Mouse (Mus musculus) ES-Bruce4 (cell line): ENCODE measurements at regions not wholly inside any gene's neighbourhood (a gene's known extent, or its start where the extent isn't known, plus 50 kb on each side); places are given as distances from the start of the nearest gene placed in this dataset.

ENCODE experiments used
- H3K27ac ChIP-seq: 2 replicates; pipeline ENCODE4 v1.5.1; 2012; ENCODE audit warnings: low read length, inconsistent platforms; ENCODE audit not compliant: insufficient read depth
- H3K27me3 ChIP-seq: 2 replicates; pipeline ENCODE4 v1.6.1; 2012; ENCODE audit warnings: mild to moderate bottlenecking, low read length, inconsistent platforms; ENCODE audit not compliant: control insufficient read depth, poor library complexity, insufficient read depth, severe bottlenecking
- H3K36me3 ChIP-seq: 2 replicates; pipeline ENCODE4 v1.6.1; 2012; ENCODE audit warnings: inconsistent platforms, mild to moderate bottlenecking, low read length, moderate library complexity; ENCODE audit not compliant: control insufficient read depth, poor library complexity, insufficient read depth, severe bottlenecking
- H3K4me1 ChIP-seq: one replicate; pipeline ENCODE4 v1.8.1; 2011; ENCODE audit warnings: low read length; ENCODE audit not compliant: control insufficient read depth, insufficient read depth
- H3K4me3 ChIP-seq: 2 replicates; pipeline ENCODE4 v1.5.1; 2011; ENCODE audit warnings: low read depth, mild to moderate bottlenecking, low read length
- H3K9ac ChIP-seq: 2 replicates; pipeline ENCODE4 v1.6.1; 2012; ENCODE audit warnings: low read depth, mild to moderate bottlenecking, inconsistent platforms; ENCODE audit not compliant: poor library complexity, severe bottlenecking
- H3K9me3 ChIP-seq: replicated peaks from 2 replicates; pipeline ENCODE4 v1.6.1; 2012; ENCODE audit warnings: mild to moderate bottlenecking, low read length, inconsistent platforms; ENCODE audit not compliant: control insufficient read depth, poor library complexity, insufficient read depth, severe bottlenecking
- CTCF ChIP-seq: IDR thresholded peaks from one replicate; pipeline ENCODE4 v1.8.1; 2011; ENCODE audit warnings: low read depth, low read length
- EP300 ChIP-seq: IDR thresholded peaks from 2 replicates; pipeline ENCODE4 v1.6.1; 2011; ENCODE audit warnings: low read depth, low read length; ENCODE audit not compliant: insufficient read depth
- POLR2A ChIP-seq: IDR thresholded peaks from one replicate; pipeline ENCODE4 v1.8.1; 2011; ENCODE audit warnings: low read length; ENCODE audit not compliant: insufficient read depth

- Histone ChIP-seq H3K9me3 (no peaks in the 10 kb centered on the region), H3K36me3 (no peaks in the 10 kb centered on the region), H3K9ac (no peak overlapping the region), H3K4me3 (no peak overlapping the region), H3K27ac (no peak overlapping the region), H3K27me3 (no peaks in the 10 kb centered on the region), H3K4me1 (no peaks in the 10 kb centered on the region)
- TF ChIP-seq EP300 (no peak), POLR2A (no peak), CTCF (no peak)
Measured at GRCm38 (mm10) chr6:7473730-7474129, 80.9 kb upstream of the Tac1 start.

GRCm38 (mm10) chr6:7476907-7477306 lies 77.8 kb upstream of the Tac1 start:
- Histone ChIP-seq H3K27me3 (no peaks in the 10 kb centered on the region), H3K9ac (no peak overlapping the region), H3K4me1 (no peaks in the 10 kb centered on the region), H3K4me3 (no peak overlapping the region), H3K36me3 (no peaks in the 10 kb centered on the region), H3K27ac (no peak overlapping the region), H3K9me3 (no peaks in the 10 kb centered on the region)
- TF ChIP-seq CTCF (no peak), EP300 (no peak), POLR2A (no peak)

GRCm38 (mm10) chr6:7494299-7494698 lies 60.4 kb upstream of the Tac1 start:
- Histone ChIP-seq H3K9ac (no peak overlapping the region), H3K4me3 (no peak overlapping the region), H3K27me3 (no peaks in the 10 kb centered on the region), H3K4me1 (no peaks in the 10 kb centered on the region), H3K36me3 (no peaks in the 10 kb centered on the region), H3K9me3 (no peaks in the 10 kb centered on the region), H3K27ac (no peak overlapping the region)
- TF ChIP-seq EP300, result no peak
- TF ChIP-seq CTCF, result no peak
- TF ChIP-seq POLR2A, result no peak

GRCm38 (mm10) chr6:7496766-7497165 lies 57.9 kb upstream of the Tac1 start:
- H3K9ac ChIP-seq, result no peak overlapping the region
- no peaks in the 10 kb centered on the region for H3K4me1 ChIP-seq
- no peak overlapping the region for H3K27ac ChIP-seq
- H3K36me3 ChIP-seq, result no peaks in the 10 kb centered on the region
- TF ChIP-seq EP300 (no peak), CTCF (no peak), POLR2A (no peak)
- H3K27me3 ChIP-seq, result no peaks in the 10 kb centered on the region
- H3K4me3 ChIP-seq, result no peak overlapping the region
- H3K9me3 ChIP-seq, result no peaks in the 10 kb centered on the region
